ENCODE assay signal across 26 mouse cellular contexts in the genomic region with DNA sequence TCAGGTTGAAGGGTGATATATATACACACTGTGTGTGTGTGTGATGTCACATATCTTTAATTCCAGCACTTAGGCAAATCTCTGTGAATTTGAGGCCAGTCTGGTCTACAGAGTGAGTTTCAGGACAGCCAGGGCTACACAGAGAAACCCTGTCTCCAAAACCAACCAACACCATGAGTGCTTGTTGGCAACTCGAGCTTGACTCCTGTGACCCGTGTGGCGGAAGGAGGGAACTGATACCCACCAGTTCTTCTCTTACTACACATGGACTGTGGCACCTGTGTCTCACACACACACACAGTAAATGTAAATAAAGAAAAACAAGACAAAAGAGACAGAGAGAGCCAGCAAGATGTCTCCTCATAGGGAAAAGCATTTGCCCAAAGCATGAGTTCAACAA. TPM values are rescaled to one million over a fixed set of nuclear protein-coding genes. Genes with fewer than 3 reads are reported as not detected.
DNase-seq lines count a peak whose midpoint lies in the region; ATAC-seq and TF ChIP-seq lines count a peak whose summit lies in the region.
"Had no signal": no experiment of that assay in that cellular context is flagged by ENCODE, and none has a peak within 500 bp of the region (broad histone marks: within the 10 kb centered on the region; RNA-seq: fewer than 3 reads in every experiment).

No protein-coding gene starts in this region.

- no peaks in the 10 kb centered on the region for H3K27me3 ChIP-seq in spleen, adult 2 months (ENCODE audit: control insufficient read depth, insufficient read depth, low read length)
- H3K27me3 ChIP-seq: embryonic facial prominence, embryonic 12.5 days; embryonic facial prominence, embryonic 15.5 days; heart, embryonic 12.5 days; heart, embryonic 15.5 days; hindbrain, embryonic 15.5 days had no signal

- H3K27ac ChIP-seq in spleen, adult 2 months (ENCODE audit: insufficient read depth, low read length): 0 out of 2 replicates have a peak overlapping the region, but pooled peaks have one; percentile 47
- H3K27ac ChIP-seq: embryonic facial prominence, embryonic 12.5 days; embryonic facial prominence, embryonic 15.5 days; gastrocnemius, adult 2 months; heart, embryonic 15.5 days; hindbrain, embryonic 15.5 days had no signal

- peak; percentile 64; the same call in 1 of the 2 replicates for ATAC-seq in neutrophil, adult 5-6 weeks (ENCODE audit: extremely low read depth, insufficient number of reproducible peaks, low FRiP score, poor library complexity, severe bottlenecking)
- ATAC-seq: forebrain, embryonic 14.5 days; forebrain, postnatal 0 days had no signal

- 33% methylated on average over 3 of the region's 3 CpGs for WGBS in spleen, adult 2 months

- DNase-seq in spleen, adult 2 months (ENCODE audit: low read depth in 1 of 2, low spot score in 2 of 2): peak in 1 of 2 experiments; percentile 53
- no peak for DNase-seq in spleen, adult 18-20 months
- DNase-seq in B cell, adult 2 months: peak; percentile 57 to 58
- DNase-seq in right cerebral cortex, postnatal 25 days: no peak
- DNase-seq in kidney, adult 11 months: no peak
- DNase-seq: adrenal gland, adult 2 months; adrenal gland, postnatal 14 days; cerebellum, adult 11 months; cerebellum, adult 2 months; cerebellum, adult 9-11 months; cerebellum, postnatal 25 days; forebrain, postnatal 0 days; gastrocnemius, adult 2 months; gastrocnemius, postnatal 14 days; heart, adult 18-20 months; heart, postnatal 10 days; heart, postnatal 4 days had no signal

- TF ChIP-seq CTCF in spleen, adult 2 months (IDR thresholded peaks at IDR 0.05; ENCODE audit: extremely low read depth, insufficient read depth, insufficient read length, insufficient replicate concordance): peak; percentile 7; the same call in 1 of the 2 replicates

- H3K36me3 ChIP-seq in spleen, adult 2 months (ENCODE audit: control insufficient read depth, insufficient read depth, low read length): no peaks in the 10 kb centered on the region
- H3K36me3 ChIP-seq: embryonic facial prominence, embryonic 12.5 days; embryonic facial prominence, embryonic 15.5 days; heart, embryonic 12.5 days; heart, embryonic 15.5 days; hindbrain, embryonic 15.5 days had no signal

- H3K4me3 ChIP-seq in spleen, adult 2 months (ENCODE audit: extremely low read depth, insufficient read depth, insufficient read length): no peak overlapping the region
- H3K4me3 ChIP-seq: embryonic facial prominence, embryonic 12.5 days; embryonic facial prominence, embryonic 15.5 days; gastrocnemius, adult 2 months; heart, embryonic 12.5 days; heart, embryonic 15.5 days; hindbrain, embryonic 15.5 days had no signal

- H3K4me1 ChIP-seq in spleen, adult 2 months (ENCODE audit: control insufficient read depth, insufficient read depth, insufficient read length): no peaks in the 10 kb centered on the region; the same call in 1 of the 2 replicates
- H3K4me1 ChIP-seq: embryonic facial prominence, embryonic 12.5 days; embryonic facial prominence, embryonic 15.5 days; heart, embryonic 12.5 days; heart, embryonic 15.5 days; hindbrain, embryonic 15.5 days had no signal

- no peak for TF ChIP-seq POLR2A in spleen, adult 2 months (IDR thresholded peaks at IDR 0.05; ENCODE audit: low read depth, low read length)

RNA-seq across cellular contexts. Expression of a gene that starts 10.4 kb away (rescaled TPM):
- polyA plus RNA-seq in spleen, adult 2 months (2012; rRNA removed): 18.8 and 24.6 TPM in 2 replicates
- 5.9 and 6.2 TPM in 2 replicates for total RNA-seq in neutrophil, adult 5-6 weeks (2017)
- total RNA-seq: forebrain, postnatal 0 days; heart, adult 18-20 months had no signal
- polyA plus RNA-seq: embryonic facial prominence, embryonic 12.5 days; forebrain, embryonic 11.5 days; hindbrain, embryonic 11.5 days had no signal

RNA-seq across cellular contexts. Expression of a gene that starts 46.4 kb away (rescaled TPM):
- 5.1 and 5.3 TPM in 2 replicates for polyA plus RNA-seq in spleen, adult 2 months (2012; rRNA removed)
- total RNA-seq in neutrophil, adult 5-6 weeks (2017): 33.2 and 35.5 TPM in 2 replicates

Comparison
In these comparisons a context has a peak if more than half of its experiments do, and no peak if none do; other contexts are left out.
1. DNase-seq: peak in B cell, adult 2 months (2 of 2); none in spleen, adult 18-20 months (0 of 2), right cerebral cortex, postnatal 25 days (single experiment) and kidney, adult 11 months (single experiment).